Mouse (Mus musculus): ENCODE measurements at regions not wholly inside any gene's neighbourhood (a gene's known extent, or its start where the extent isn't known, plus 50 kb on each side); places are given as distances from the start of the nearest gene placed in this dataset.

DNA sequence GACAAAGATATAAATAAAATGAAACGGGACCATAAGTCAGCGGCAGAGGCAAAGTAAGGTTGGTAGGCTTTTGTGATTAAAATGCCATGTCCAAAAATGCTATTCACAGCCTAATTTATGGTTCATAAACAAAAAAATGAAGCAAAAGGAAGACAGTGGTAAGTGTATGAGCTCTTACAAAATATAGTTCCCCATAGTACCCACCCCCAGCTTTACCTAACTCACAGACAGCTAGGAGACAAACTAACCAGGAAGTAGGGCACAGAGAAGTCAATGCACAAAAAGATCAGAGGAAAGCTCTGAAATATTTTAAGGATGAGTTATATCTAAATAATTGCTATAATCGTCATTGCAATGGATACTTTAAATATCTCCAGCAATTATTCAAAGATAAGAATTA lies 249.9 kb downstream of the Mex3b start:
- no peak for ATAC-seq (replicated peaks)
- 93% methylated on average over 3 of the region's 3 CpGs for whole genome bisulfite sequencing

DNA sequence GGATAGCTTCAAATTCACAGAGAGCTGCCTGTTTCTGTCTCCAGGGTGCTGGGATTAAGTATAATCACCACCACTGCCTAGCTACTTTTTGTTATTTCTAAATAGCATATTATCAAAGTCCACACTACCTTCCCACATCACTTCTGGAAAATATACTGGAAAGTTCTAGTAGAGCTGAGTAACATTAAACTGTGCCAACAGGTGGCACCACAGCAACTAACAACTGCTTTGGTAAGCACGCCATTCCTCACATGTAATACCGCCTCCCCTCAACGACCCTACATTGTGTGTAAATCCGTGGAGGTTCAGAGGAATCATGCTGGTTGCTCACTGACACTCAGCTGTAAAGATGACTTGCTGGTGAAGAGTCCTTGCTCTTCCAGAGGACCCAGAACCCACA lies 259.1 kb downstream of the Mex3b start:
- no peak for ATAC-seq (replicated peaks)
- H3K27ac ChIP-seq (replicated peaks) = no peak overlapping the region
- no peak overlapping the region for H3K4me2 ChIP-seq (replicated peaks)
- no peaks in the 10 kb centered on the region for H3K9me3 ChIP-seq
- no peak overlapping the region for H3K9ac ChIP-seq (replicated peaks)
- no peaks in the 10 kb centered on the region for H3K36me3 ChIP-seq
- 85% methylated on average over 4 of the region's 4 CpGs for WGBS
- H3K4me1 ChIP-seq = no peaks in the 10 kb centered on the region
- no peaks in the 10 kb centered on the region for H3K27me3 ChIP-seq
- no peak overlapping the region for H3K4me3 ChIP-seq

More for the DNA sequence above, 249.9 kb downstream of the Mex3b start:
- H3K9me3 ChIP-seq = no peaks in the 10 kb centered on the region
- H3K27me3 ChIP-seq = no peaks in the 10 kb centered on the region
- H3K4me1 ChIP-seq = no peaks in the 10 kb centered on the region
- H3K36me3 ChIP-seq = no peaks in the 10 kb centered on the region
- no peak overlapping the region for H3K4me3 ChIP-seq
- H3K9ac ChIP-seq (replicated peaks) = no peak overlapping the region
- H3K4me2 ChIP-seq (replicated peaks) = no peak overlapping the region
- H3K27ac ChIP-seq (replicated peaks) = no peak overlapping the region

DNA sequence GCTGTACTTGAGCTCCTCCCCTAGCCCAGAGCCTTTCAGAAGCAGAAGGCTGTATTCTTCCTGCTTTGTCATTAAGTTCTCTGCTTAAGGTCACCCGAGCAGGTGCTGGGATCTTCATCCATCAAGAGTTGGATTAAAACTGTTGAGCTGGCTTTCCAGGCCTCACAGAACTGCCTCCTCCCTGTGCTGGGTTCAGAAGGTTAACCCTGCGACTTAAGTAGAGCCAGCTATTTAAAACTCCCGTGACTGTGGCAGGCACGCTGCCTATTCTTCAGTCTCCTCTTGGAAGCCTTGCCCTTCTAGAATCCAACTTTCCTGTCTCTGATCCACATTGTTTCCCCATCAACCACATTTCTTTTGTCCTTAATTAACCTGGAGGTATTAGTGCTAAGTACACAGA lies 273.1 kb downstream of the Mex3b start:
- ATAC-seq (replicated peaks) = no peak
- Histone ChIP-seq H3K27me3 (no peaks in the 10 kb centered on the region), H3K9me3 (no peaks in the 10 kb centered on the region), H3K4me3 (no peak overlapping the region), H3K4me2 (replicated peaks) (no peak overlapping the region), H3K9ac (replicated peaks) (no peak overlapping the region), H3K36me3 (no peaks in the 10 kb centered on the region), H3K27ac (replicated peaks) (no peak overlapping the region), H3K4me1 (no peaks in the 10 kb centered on the region)
- 49% methylated on average over 4 of the region's 4 CpGs for WGBS

DNA sequence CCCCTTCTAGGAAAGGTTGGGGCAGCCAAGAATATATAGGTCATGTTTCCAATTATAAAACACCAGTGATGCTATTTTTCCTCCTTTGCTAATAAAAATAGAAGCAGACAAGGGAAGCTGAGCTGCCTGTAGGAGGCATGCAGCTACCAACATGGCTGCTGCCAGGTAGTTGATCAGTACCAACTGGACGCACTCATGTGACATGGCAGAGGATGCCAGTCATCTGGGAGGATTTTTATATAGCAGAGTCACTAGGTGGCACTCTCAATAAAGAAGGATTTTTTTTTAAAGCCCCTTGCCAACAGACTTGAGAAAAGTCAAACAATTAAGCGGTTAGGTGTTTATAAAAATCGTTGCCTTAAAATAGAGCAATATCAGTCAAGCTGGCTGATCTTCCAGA lies 273.5 kb downstream of the Mex3b start:
- Histone ChIP-seq H3K9ac (replicated peaks) (no peak overlapping the region), H3K4me1 (no peaks in the 10 kb centered on the region), H3K4me2 (replicated peaks) (no peak overlapping the region), H3K36me3 (no peaks in the 10 kb centered on the region), H3K27ac (replicated peaks) (no peak overlapping the region), H3K9me3 (no peaks in the 10 kb centered on the region), H3K27me3 (no peaks in the 10 kb centered on the region), H3K4me3 (no peak overlapping the region)
- ATAC-seq (replicated peaks) = no peak
- WGBS = 78% methylated on average over 3 of the region's 3 CpGs

DNA sequence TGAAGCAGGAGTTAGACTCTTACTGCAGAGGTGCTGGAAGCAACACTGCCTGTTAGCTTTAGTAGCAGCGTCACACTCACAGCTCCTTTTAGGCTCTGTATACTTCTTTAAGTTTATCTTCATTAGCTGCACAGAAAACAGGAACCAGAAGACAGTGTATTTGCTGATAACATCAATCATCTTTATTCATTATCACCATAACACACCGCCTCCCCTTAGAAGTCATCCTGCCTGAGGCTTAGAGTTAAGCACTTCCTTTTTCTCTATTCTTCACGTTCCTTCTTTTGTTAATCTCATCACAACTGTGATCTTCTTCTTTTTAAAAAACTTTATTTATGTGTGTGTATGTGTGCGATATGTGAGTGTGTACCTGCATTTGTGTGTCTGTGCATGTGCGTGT lies 276.9 kb downstream of the Mex3b start:
- H3K4me2 ChIP-seq (replicated peaks) = no peak overlapping the region
- H3K36me3 ChIP-seq = no peaks in the 10 kb centered on the region
- H3K9me3 ChIP-seq = no peaks in the 10 kb centered on the region
- H3K27ac ChIP-seq (replicated peaks) = no peak overlapping the region
- H3K4me1 ChIP-seq = no peaks in the 10 kb centered on the region
- no peak overlapping the region for H3K4me3 ChIP-seq
- H3K9ac ChIP-seq (replicated peaks) = no peak overlapping the region
- no peak for ATAC-seq (replicated peaks)
- H3K27me3 ChIP-seq = no peaks in the 10 kb centered on the region
- 86% methylated on average over 5 of the region's 5 CpGs for WGBS

DNA sequence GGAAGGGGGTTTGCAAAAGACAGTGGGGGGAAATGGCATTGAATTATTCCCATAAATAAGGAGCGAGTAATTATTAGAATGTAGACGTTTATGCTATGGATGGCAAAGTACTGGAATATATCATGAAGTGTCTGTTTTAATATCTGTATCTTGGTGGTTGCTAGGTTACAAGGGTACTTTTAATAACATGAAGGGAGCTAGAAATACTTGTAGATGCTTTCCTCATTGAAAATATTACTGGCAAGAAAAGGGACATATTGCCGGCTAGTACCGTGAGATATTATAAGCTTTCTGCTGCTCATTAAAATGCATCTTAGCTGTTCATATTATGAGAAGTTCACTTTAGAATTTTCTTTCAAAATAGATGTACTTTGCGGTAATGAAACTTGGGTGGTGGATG lies 278.4 kb downstream of the Mex3b start:
- WGBS = 85% methylated on average over 5 of the region's 5 CpGs
- Histone ChIP-seq H3K4me1 (no peaks in the 10 kb centered on the region), H3K9me3 (no peaks in the 10 kb centered on the region), H3K4me3 (no peak overlapping the region), H3K4me2 (replicated peaks) (no peak overlapping the region), H3K36me3 (no peaks in the 10 kb centered on the region), H3K9ac (replicated peaks) (no peak overlapping the region), H3K27me3 (no peaks in the 10 kb centered on the region), H3K27ac (replicated peaks) (no peak overlapping the region)
- ATAC-seq (replicated peaks) = no peak

DNA sequence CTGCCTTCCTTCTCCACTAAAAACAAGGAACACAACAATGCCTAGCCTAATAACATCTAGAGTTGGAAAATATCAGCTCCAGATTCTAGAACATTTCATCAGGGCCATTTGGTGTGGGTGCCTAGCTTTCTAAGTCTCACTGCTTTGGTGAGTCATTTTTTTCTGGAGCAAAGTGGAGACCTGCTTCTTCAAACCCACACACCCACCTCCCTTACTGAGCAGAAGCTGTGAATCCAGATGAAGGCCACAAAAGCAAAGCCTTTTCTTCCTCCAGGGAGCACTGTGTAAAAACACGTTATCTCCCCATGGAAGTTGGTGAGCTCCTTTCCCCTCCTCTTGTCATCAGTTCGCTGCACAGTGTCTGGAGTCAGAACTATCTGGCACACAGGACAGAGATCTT lies 294.1 kb downstream of the Mex3b start:
- Histone ChIP-seq H3K9ac (replicated peaks) (no peak overlapping the region), H3K27ac (replicated peaks) (no peak overlapping the region), H3K36me3 (no peaks in the 10 kb centered on the region), H3K27me3 (no peaks in the 10 kb centered on the region), H3K4me1 (no peaks in the 10 kb centered on the region), H3K4me3 (no peak overlapping the region), H3K9me3 (no peaks in the 10 kb centered on the region), H3K4me2 (replicated peaks) (no peak overlapping the region)
- ATAC-seq (replicated peaks) = no peak
- 74% methylated on average over 2 of the region's 2 CpGs for WGBS

DNA sequence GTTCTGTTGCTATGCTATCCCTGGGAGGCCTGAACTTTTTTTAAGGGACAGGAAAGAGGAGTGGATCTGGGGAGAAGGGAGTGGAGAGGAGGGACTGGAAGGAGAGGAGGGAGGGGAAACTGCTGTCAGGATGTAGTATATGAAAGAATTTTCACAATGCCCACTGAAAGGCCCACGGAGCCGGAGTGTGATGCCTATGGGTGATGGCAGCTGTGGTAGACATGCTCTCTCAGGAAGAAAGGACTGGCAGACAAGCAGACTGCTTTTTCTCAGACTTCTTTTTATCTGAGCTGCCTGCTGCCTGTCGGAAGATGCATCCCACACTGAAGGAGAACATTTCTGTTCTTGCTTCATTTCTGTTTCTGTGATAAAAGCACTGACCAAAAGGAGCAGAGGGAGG lies 295.7 kb downstream of the Mex3b start:
- Histone ChIP-seq H3K9me3 (no peaks in the 10 kb centered on the region), H3K4me1 (no peaks in the 10 kb centered on the region), H3K36me3 (no peaks in the 10 kb centered on the region), H3K9ac (replicated peaks) (no peak overlapping the region), H3K27me3 (no peaks in the 10 kb centered on the region), H3K27ac (replicated peaks) (no peak overlapping the region), H3K4me2 (replicated peaks) (no peak overlapping the region), H3K4me3 (no peak overlapping the region)
- no peak for ATAC-seq (replicated peaks)
- 87% methylated on average over 3 of the region's 3 CpGs for WGBS

DNA sequence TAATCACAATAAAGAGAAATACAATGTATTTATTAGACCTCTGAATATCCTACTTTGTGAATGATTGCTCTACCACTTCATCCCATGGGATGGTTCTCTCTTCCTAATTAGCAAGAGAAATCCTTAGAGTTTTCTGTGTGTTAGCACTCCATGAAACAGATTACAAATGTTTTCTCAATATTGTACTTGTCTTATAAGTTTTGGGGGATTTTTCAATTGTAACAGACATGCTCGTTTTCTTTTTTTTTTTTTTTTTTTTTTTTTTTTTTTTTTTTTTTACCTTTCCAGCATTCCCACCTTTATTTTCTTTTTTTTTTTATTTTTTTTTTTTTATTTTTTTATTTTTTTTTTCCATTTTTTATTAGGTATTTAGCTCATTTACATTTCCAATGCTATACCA lies 312.3 kb downstream of the Mex3b start:
- ATAC-seq (replicated peaks) = no peak
- Histone ChIP-seq H3K27me3 (no peaks in the 10 kb centered on the region), H3K4me1 (no peaks in the 10 kb centered on the region), H3K9me3 (no peaks in the 10 kb centered on the region), H3K9ac (replicated peaks) (no peak overlapping the region), H3K27ac (replicated peaks) (no peak overlapping the region), H3K4me3 (no peak overlapping the region), H3K4me2 (replicated peaks) (no peak overlapping the region), H3K36me3 (no peaks in the 10 kb centered on the region)
- WGBS = 90% methylated on average over 1 of the region's 1 CpGs

DNA sequence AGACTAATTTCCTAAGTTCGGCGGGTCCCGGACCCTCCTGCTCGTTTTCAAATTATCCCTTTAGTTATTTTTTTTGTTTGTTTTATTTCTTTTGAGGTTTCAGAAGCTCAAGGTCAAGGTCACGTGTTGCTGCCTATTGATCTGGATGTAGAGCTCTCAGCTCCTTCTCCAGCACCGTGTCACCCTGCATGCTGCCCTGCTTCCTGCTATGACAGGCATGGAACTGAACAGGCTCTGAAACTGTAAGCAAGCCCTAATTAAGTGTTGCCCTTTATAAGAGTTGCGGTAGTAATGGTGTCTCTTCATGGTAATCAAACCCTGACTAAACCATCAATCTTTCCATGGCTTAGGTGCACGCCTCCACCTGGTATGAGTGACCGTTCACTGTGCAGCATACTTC lies 319.2 kb downstream of the Mex3b start:
- H3K27ac ChIP-seq (replicated peaks) = no peak overlapping the region
- no peaks in the 10 kb centered on the region for H3K27me3 ChIP-seq
- no peaks in the 10 kb centered on the region for H3K36me3 ChIP-seq
- H3K9me3 ChIP-seq = no peaks in the 10 kb centered on the region
- no peak overlapping the region for H3K9ac ChIP-seq (replicated peaks)
- H3K4me3 ChIP-seq = no peak overlapping the region
- no peaks in the 10 kb centered on the region for H3K4me1 ChIP-seq
- 92% methylated on average over 9 of the region's 9 CpGs for WGBS
- H3K4me2 ChIP-seq (replicated peaks) = no peak overlapping the region
- ATAC-seq (replicated peaks) = no peak

DNA sequence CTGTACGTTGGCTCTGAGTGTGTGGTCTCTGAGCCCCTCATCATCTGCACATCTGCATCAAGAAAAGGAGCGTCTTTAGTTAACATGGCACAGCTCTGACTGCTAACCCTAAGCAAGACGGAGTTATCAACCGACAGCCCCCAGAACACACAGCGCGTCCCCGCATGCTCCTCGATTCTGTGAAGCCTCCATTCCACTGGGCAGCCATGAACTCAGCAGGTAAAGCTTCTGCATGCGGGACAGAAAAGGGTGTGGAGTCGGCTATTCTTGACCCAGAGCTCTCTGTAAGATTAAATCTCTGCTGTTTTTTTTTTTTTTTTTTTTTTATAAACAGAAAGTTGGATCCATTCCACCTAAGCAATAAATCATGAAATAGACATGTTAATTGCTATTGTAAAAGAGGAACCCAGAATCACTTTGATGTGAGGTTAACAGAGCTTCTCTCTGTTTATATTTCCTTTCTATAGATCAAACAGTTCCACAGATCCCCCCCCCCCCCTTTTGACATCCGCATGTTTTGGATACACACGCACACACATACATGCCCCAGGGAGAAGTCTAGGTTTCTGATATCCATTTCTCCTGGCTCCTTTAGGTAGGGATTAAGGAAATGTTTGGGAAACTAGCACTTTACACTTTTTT lies 328.9 kb downstream of the Mex3b start:
- Histone ChIP-seq H3K4me1 (peaks cover 7% of the 10 kb centered on the region), H3K27me3 (no peaks in the 10 kb centered on the region), H3K4me2 (replicated peaks) (no peak overlapping the region), H3K4me3 (no peak overlapping the region), H3K9me3 (no peaks in the 10 kb centered on the region), H3K9ac (replicated peaks) (no peak overlapping the region), H3K27ac (replicated peaks) (no peak overlapping the region), H3K36me3 (no peaks in the 10 kb centered on the region)
- no peak for ATAC-seq (replicated peaks)
- 84% methylated on average over 12 of the region's 12 CpGs for WGBS

DNA sequence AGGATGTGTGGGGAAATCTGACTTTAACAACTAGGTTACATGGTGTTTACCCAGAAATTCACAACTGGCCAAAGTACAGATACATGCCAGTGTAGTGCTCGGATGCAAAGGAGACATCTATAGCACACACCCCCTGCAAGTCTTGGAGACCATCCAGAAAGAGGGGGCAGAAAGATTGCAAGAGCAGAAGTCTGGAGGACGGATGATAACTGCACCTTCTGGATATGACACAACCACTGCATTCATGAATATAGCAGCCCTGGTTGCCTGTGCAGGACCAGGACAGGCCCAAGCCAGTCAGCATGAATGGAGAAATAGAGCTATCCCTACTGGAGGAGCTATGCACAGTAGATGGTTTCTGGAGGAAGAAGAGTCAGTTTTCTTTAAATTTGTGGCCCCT lies 330.4 kb downstream of the Mex3b start:
- 54% methylated on average over 2 of the region's 2 CpGs for WGBS
- H3K4me2 ChIP-seq (replicated peaks) = no peak overlapping the region

DNA sequence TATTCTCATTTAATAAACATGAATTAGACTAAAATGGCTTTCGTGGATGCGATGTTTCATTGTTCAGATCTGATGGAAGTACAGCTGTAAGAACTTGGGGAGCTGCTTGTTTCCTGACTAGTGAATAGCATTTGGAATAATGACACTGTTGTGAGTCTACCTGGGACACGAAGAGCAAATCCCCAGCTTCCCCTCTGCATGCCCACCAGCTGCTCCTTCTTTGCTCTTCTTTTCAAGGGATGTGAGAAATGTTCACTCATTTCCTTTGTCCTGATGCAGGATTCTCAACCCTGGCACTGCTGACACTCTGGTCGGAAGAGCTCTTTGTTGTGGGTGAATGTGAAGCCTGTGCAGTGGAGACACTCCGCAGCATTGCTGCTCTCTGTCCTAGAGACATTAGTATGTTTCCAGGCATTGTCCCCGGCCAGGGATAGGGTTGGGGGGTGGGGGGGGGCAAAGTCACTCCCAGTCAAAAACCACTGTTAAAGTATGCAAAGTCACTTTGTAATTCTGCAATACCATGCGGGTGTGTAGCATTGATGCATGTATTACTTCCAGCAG lies 334.1 kb downstream of the Mex3b start:
- Histone ChIP-seq H3K4me2 (replicated peaks) (peak overlapping the region; percentile 48), H3K4me1 (peaks cover 49% of the 10 kb centered on the region), H3K9me3 (no peaks in the 10 kb centered on the region), H3K36me3 (no peaks in the 10 kb centered on the region), H3K27me3 (no peaks in the 10 kb centered on the region), H3K4me3 (peak overlapping the region; percentile 21; the same call in 1 of the 2 replicates), H3K9ac (replicated peaks) (peak overlapping the region; percentile 48; the same call in 1 of the 2 replicates), H3K27ac (replicated peaks) (peak overlapping the region; percentile 97)
- peak; percentile 38 for ATAC-seq (replicated peaks)
- WGBS = 24% methylated on average over 7 of the region's 7 CpGs

More for the DNA sequence above, 330.4 kb downstream of the Mex3b start:
- Histone ChIP-seq H3K4me1 (peaks cover 22% of the 10 kb centered on the region), H3K27ac (replicated peaks) (no peak overlapping the region), H3K9me3 (no peaks in the 10 kb centered on the region), H3K9ac (replicated peaks) (no peak overlapping the region), H3K27me3 (no peaks in the 10 kb centered on the region), H3K4me3 (no peak overlapping the region), H3K36me3 (no peaks in the 10 kb centered on the region)
- ATAC-seq (replicated peaks) = no peak
